20 mouse cellular contexts compared by ENCODE assay signal in genomic region chr12:92400987-92401386, GRCm38 (mm10).
DNase-seq lines count a peak whose midpoint lies in the region; ATAC-seq and TF ChIP-seq lines count a peak whose summit lies in the region.
"Had no signal": no experiment of that assay in that cellular context is flagged by ENCODE, and none has a peak within 500 bp of the region (broad histone marks: within the 10 kb centered on the region; RNA-seq: fewer than 3 reads in every experiment).

No protein-coding gene starts in this region.

- intact Hi-C loops in left cerebral cortex, adult 2 months (cut with DNase I): no loop called here
- intact Hi-C loops in heart, postnatal 14 days (cut with DNase I): no loop called here

- H3K9ac ChIP-seq in midbrain, embryonic 14.5 days (replicated peaks; ENCODE audit: low read length): no peak overlapping the region
- no peak overlapping the region for H3K9ac ChIP-seq in hindbrain, postnatal 0 days (replicated peaks; ENCODE audit: low read length)
- H3K9ac ChIP-seq: embryonic facial prominence, embryonic 12.5 days; forebrain, embryonic 13.5 days; heart, embryonic 13.5 days; hindbrain, embryonic 12.5 days had no signal

- TF ChIP-seq CTCF in left cerebral cortex, adult 2 months (IDR thresholded peaks at IDR 0.05): no peak
- TF ChIP-seq CTCF in hindbrain, postnatal 0 days (IDR thresholded peaks at IDR 0.05; ENCODE audit: low read depth): no peak

- DNase-seq in left cerebral cortex, adult 11 months (ENCODE audit: low spot score): peak; percentile 11
- no peak for DNase-seq in left cerebral cortex, adult 2 months (ENCODE audit: extremely low spot score in 1 of 2, low spot score in 2 of 2)
- peak; percentile 43 for DNase-seq in brain, adult 2 months (ENCODE audit: low read depth, low spot score)
- peak; percentile 73 for DNase-seq in midbrain, embryonic 14.5 days
- DNase-seq in heart, postnatal 14 days: no peak
- DNase-seq in hindbrain, postnatal 0 days (ENCODE audit: low spot score): no peak
- DNase-seq: adrenal gland, adult 2 months; adrenal gland, postnatal 25 days; cerebellum, adult 11 months; cerebellum, adult 8-10 months; cerebellum, postnatal 14 days; gastrocnemius, postnatal 36 days; heart, adult 11 months; heart, postnatal 4 days had no signal

- H3K4me1 ChIP-seq in midbrain, embryonic 14.5 days (ENCODE audit: control insufficient read depth, insufficient read depth, low read length): no peaks in the 10 kb centered on the region
- H3K4me1 ChIP-seq in hindbrain, postnatal 0 days (ENCODE audit: insufficient read depth, low read length): no peaks in the 10 kb centered on the region
- H3K4me1 ChIP-seq: embryonic facial prominence, embryonic 12.5 days; forebrain, embryonic 13.5 days; heart, embryonic 13.5 days; hindbrain, embryonic 12.5 days had no signal

- H3K27me3 ChIP-seq in midbrain, embryonic 14.5 days (ENCODE audit: control insufficient read depth, insufficient read depth, low read length): no peaks in the 10 kb centered on the region
- H3K27me3 ChIP-seq in hindbrain, postnatal 0 days (ENCODE audit: insufficient read depth, low read length): no peaks in the 10 kb centered on the region
- H3K27me3 ChIP-seq: CH12.LX; embryonic facial prominence, embryonic 12.5 days; forebrain, embryonic 13.5 days; heart, embryonic 13.5 days; hindbrain, embryonic 12.5 days had no signal

- no peak overlapping the region for H3K4me2 ChIP-seq in midbrain, embryonic 14.5 days (ENCODE audit: low read length)
- no peak overlapping the region for H3K4me2 ChIP-seq in hindbrain, postnatal 0 days (ENCODE audit: low read depth, low read length)
- H3K4me2 ChIP-seq: embryonic facial prominence, embryonic 12.5 days; forebrain, embryonic 13.5 days; heart, embryonic 13.5 days; hindbrain, embryonic 12.5 days had no signal

- H3K9me3 ChIP-seq in midbrain, embryonic 14.5 days (ENCODE audit: control insufficient read depth, low read length): no peaks in the 10 kb centered on the region
- H3K9me3 ChIP-seq in hindbrain, postnatal 0 days (ENCODE audit: low read length): no peaks in the 10 kb centered on the region
- H3K9me3 ChIP-seq: embryonic facial prominence, embryonic 12.5 days; forebrain, embryonic 13.5 days; heart, embryonic 13.5 days; hindbrain, embryonic 12.5 days had no signal

- no peaks in the 10 kb centered on the region for H3K36me3 ChIP-seq in midbrain, embryonic 14.5 days (ENCODE audit: control insufficient read depth, insufficient read depth, low read length)
- H3K36me3 ChIP-seq in hindbrain, postnatal 0 days (ENCODE audit: insufficient read depth, low read length): no peaks in the 10 kb centered on the region
- H3K36me3 ChIP-seq: embryonic facial prominence, embryonic 12.5 days; heart, embryonic 13.5 days; hindbrain, embryonic 12.5 days had no signal

- ATAC-seq in midbrain, embryonic 14.5 days (ENCODE audit: low FRiP score, low TSS enrichment): peak; percentile 74; the same call in 1 of the 2 replicates
- ATAC-seq in hindbrain, postnatal 0 days: no peak
- ATAC-seq: forebrain, embryonic 13.5 days; hindbrain, embryonic 16.5 days had no signal

- no peak overlapping the region for H3K27ac ChIP-seq in left cerebral cortex, adult 2 months
- no peak overlapping the region for H3K27ac ChIP-seq in midbrain, embryonic 14.5 days (replicated peaks; ENCODE audit: low read depth, low read length)
- no peak overlapping the region for H3K27ac ChIP-seq in hindbrain, postnatal 0 days
- H3K27ac ChIP-seq: embryonic facial prominence, embryonic 12.5 days; forebrain, embryonic 13.5 days; heart, embryonic 13.5 days; hindbrain, embryonic 12.5 days had no signal

- no peak overlapping the region for H3K4me3 ChIP-seq in left cerebral cortex, adult 2 months
- no peak overlapping the region for H3K4me3 ChIP-seq in midbrain, embryonic 14.5 days (replicated peaks; ENCODE audit: low read depth, low read length)
- H3K4me3 ChIP-seq in hindbrain, postnatal 0 days (ENCODE audit: low read length): no peak overlapping the region
- H3K4me3 ChIP-seq: embryonic facial prominence, embryonic 12.5 days; forebrain, embryonic 13.5 days; heart, embryonic 13.5 days; hindbrain, embryonic 12.5 days had no signal

- WGBS in midbrain, embryonic 14.5 days: 30% methylated on average over 1 of the region's 1 CpGs
- 33% methylated on average over 1 of the region's 1 CpGs for WGBS in hindbrain, postnatal 0 days

Comparison
In these comparisons a context has a peak if more than half of its experiments do, and no peak if none do; other contexts are left out.
1. DNase-seq: peak in left cerebral cortex, adult 11 months (single experiment), brain, adult 2 months (single experiment) and midbrain, embryonic 14.5 days (single experiment); none in left cerebral cortex, adult 2 months (0 of 2), heart, postnatal 14 days (0 of 2) and hindbrain, postnatal 0 days (single experiment).